Mouse (Mus musculus) forebrain, postnatal 0 days (tissue): Measurements from ENCODE around the gene Olfr734. TPM values are rescaled to one million over a fixed set of nuclear protein-coding genes. Genes with fewer than 3 reads are reported as not detected.

Source experiments
- ATAC-seq: fragments of 200-750 bp; cut with Nextera tagmentation; 2 replicates; pipeline ENCODE4 v1.8.0; 2017; ENCODE audit warnings: mild to moderate bottlenecking, moderate library complexity
- DNase-seq: peaks from one replicate; pipeline ENCODE4 v3.0.0-alpha.2; 2015
- H3K27ac ChIP-seq: fragments of 300-500 bp; sonication (generic); 2 replicates; pipeline ENCODE4 v1.5.1; 2014; ENCODE audit warnings: low read depth, mild to moderate bottlenecking, antibody characterized with exemption, low read length, moderate library complexity, mixed read lengths
- H3K27me3 ChIP-seq: fragments of 300-500 bp; sonication (generic); 2 replicates; pipeline ENCODE4 v1.6.1; 2014; ENCODE audit warnings: mild to moderate bottlenecking, low read length, mixed read lengths; ENCODE audit not compliant: insufficient read depth
- H3K36me3 ChIP-seq: fragments of 300-500 bp; sonication (generic); 2 replicates; pipeline ENCODE4 v1.6.1; 2014; ENCODE audit warnings: mild to moderate bottlenecking, moderate library complexity; ENCODE audit not compliant: insufficient read depth
- H3K4me1 ChIP-seq: fragments of 300-500 bp; sonication (generic); 2 replicates; pipeline ENCODE4 v1.6.1; 2014; ENCODE audit warnings: antibody characterized with exemption; ENCODE audit not compliant: insufficient read depth
- H3K4me2 ChIP-seq: fragments of 300-500 bp; sonication (generic); 2 replicates; pipeline ENCODE4 v1.6.1; 2014; ENCODE audit warnings: low read depth, mild to moderate bottlenecking, moderate library complexity
- H3K4me3 ChIP-seq: fragments of 300-500 bp; sonication (generic); 2 replicates; pipeline ENCODE4 v1.5.1; 2014; ENCODE audit warnings: low read depth, low read length, mixed read lengths
- H3K9ac ChIP-seq: fragments of 300-500 bp; sonication (generic); 2 replicates; pipeline ENCODE4 v1.6.1; 2014; ENCODE audit warnings: mild to moderate bottlenecking
- H3K9me3 ChIP-seq: fragments of 300-500 bp; sonication (generic); 2 replicates; pipeline ENCODE4 v1.6.1; 2016; ENCODE audit warnings: low read length
- CTCF ChIP-seq: sonication (generic); IDR thresholded peaks from 2 replicates; pipeline ENCODE4 v1.5.1; 2016; ENCODE audit warnings: antibody characterized with exemption, control low read depth, low read depth
- WGBS: fragments of 180-500 bp; shearing (Covaris S2); extraction: QIAGEN DNeasy Blood & Tissue Kit; methylation state at CpG from one replicate; pipeline ENCODE4 v1.1.7; 2014; 5-methylcytosine and 5-hydroxymethylcytosine counted together
- polyA plus RNA-seq: library from polyadenylated mRNA; unstranded; fragments of >200 nt; fragmentation: Nextera tagmentation; extraction: Ambion mirVana; gene quantifications from 2 replicates; pipeline ENCODE4 v1.2.1, GENCODE M21; 2015
- total RNA-seq: library from RNA; depleted of rRNA; stranded (reverse); fragments of >200 nt; gene quantifications from 2 replicates; pipeline ENCODE4 v1.2.3, GENCODE M21; 2014; rRNA removed

Gene Olfr734
- not detected in 2 replicates for total RNA-seq
- not detected in 2 replicates for polyA plus RNA-seq

- no peak for TF ChIP-seq CTCF
- Histone ChIP-seq H3K9me3 (no peaks in the 10 kb centered on the region), H3K4me3 (no peak within 1 kb of the TSS), H3K4me2 (no peak within 1 kb of the TSS), H3K9ac (no peak within 1 kb of the TSS), H3K36me3 (no peaks in the 10 kb centered on the region), H3K27me3 (no peaks in the 10 kb centered on the region), H3K27ac (no peak within 1 kb of the TSS), H3K4me1 (no peaks in the 10 kb centered on the region)
- DNase-seq (no peak), ATAC-seq (no peak)
- 66% methylated on average over 1 of the region's 1 CpGs for WGBS
These were observed at the start of gene Olfr734 for GRCm38 (mm10) chr14:50326661-50327060. Olfr734 (minus strand) TSS chr14:50326761.

- Histone ChIP-seq H3K9me3 (no peaks in the 10 kb centered on the region), H3K27ac (no peak overlapping the region), H3K36me3 (no peaks in the 10 kb centered on the region), H3K4me2 (no peak overlapping the region), H3K4me1 (no peaks in the 10 kb centered on the region), H3K4me3 (no peak overlapping the region), H3K9ac (no peak overlapping the region), H3K27me3 (no peaks in the 10 kb centered on the region)
- ATAC-seq (no peak), DNase-seq (no peak)
- WGBS, result 83% methylated on average over 2 of the region's 2 CpGs
- no peak for TF ChIP-seq CTCF
These were observed 37.0 kb upstream of the Olfr734 start for GRCm38 (mm10) chr14:50363561-50363960.

- ATAC-seq (no peak), DNase-seq (no peak)
- Histone ChIP-seq H3K27me3 (no peaks in the 10 kb centered on the region), H3K4me3 (no peak overlapping the region), H3K36me3 (no peaks in the 10 kb centered on the region), H3K27ac (no peak overlapping the region), H3K9me3 (no peaks in the 10 kb centered on the region), H3K4me2 (no peak overlapping the region), H3K4me1 (no peaks in the 10 kb centered on the region), H3K9ac (no peak overlapping the region)
- WGBS, result 86% methylated on average over 3 of the region's 3 CpGs
- no peak for TF ChIP-seq CTCF
These were observed 33.9 kb upstream of the Olfr734 start for GRCm38 (mm10) chr14:50360480-50360879.

- Histone ChIP-seq H3K4me2 (no peak within 1 kb of the TSS), H3K4me1 (no peaks in the 10 kb centered on the region), H3K9me3 (no peaks in the 10 kb centered on the region), H3K4me3 (no peak within 1 kb of the TSS), H3K36me3 (no peaks in the 10 kb centered on the region), H3K27me3 (no peaks in the 10 kb centered on the region), H3K9ac (no peak within 1 kb of the TSS), H3K27ac (no peak within 1 kb of the TSS)
- no peak for TF ChIP-seq CTCF
- 86% methylated on average over 2 of the region's 2 CpGs for WGBS
- ATAC-seq (no peak), DNase-seq (no peak)
These were observed 31.0 kb upstream of the Olfr734 start, which contains the start of gene Tlr11 for GRCm38 (mm10) chr14:50357593-50357992. Tlr11 (plus strand) TSS chr14:50357914.

DNA sequence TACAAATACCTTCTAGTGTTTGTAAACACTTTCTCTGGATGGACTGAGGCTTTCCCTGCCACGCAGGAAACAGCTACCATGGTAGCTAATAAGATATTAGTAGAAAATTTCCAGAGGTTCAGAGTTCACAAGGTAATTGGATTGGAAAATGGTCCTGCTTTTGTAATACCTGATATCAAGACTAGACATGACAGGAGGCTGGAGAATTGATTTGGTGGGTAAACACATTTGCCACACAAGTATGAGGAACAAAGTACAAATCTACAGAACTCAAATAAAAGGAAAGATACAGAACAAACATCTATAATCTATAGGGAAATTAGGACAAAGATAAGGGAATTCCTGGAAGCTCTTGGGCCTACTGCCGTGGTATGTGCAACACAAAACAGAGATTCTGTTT is 30.2 kb upstream of the Olfr734 start:
- H3K9me3 ChIP-seq, result no peaks in the 10 kb centered on the region
- H3K4me2 ChIP-seq, result no peak overlapping the region
- H3K4me1 ChIP-seq, result no peaks in the 10 kb centered on the region
- no peaks in the 10 kb centered on the region for H3K27me3 ChIP-seq
- no peak overlapping the region for H3K27ac ChIP-seq
- ATAC-seq (no peak), DNase-seq (no peak)
- no peaks in the 10 kb centered on the region for H3K36me3 ChIP-seq
- TF ChIP-seq CTCF, result no peak
- 80% methylated on average over 2 of the region's 2 CpGs for WGBS
- H3K4me3 ChIP-seq, result no peak overlapping the region
- no peak overlapping the region for H3K9ac ChIP-seq

- no peak for DNase-seq
These were observed 25.9 kb upstream of the Olfr734 start for GRCm38 (mm10) chr14:50352438-50352837.

DNA sequence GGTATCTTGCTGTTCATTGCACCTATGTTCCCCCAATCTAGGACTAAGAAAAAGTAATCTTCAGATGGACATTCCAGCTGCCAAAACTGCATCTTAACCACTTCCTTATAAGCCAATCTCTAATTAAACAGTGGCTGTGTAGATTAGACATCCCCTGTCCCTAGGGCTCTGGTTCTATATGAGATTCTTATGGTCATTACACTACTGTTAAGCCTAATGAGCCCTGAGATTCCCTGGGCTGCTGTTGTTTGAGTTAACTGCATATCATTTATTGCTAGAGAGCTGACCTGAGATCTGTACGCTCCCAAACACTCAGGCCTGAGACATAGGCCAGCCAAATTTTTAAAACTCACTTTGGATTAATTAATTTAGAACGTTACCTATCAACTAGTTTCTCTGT is 22.2 kb upstream of the Olfr734 start, which contains the start of gene Olfr735:
Gene Olfr735, minus strand, starts transcription at position 77 of the 400 bp plus-strand sequence.
- Histone ChIP-seq H3K36me3 (no peaks in the 10 kb centered on the region), H3K9me3 (no peaks in the 10 kb centered on the region), H3K4me3 (no peak within 1 kb of the TSS), H3K9ac (no peak within 1 kb of the TSS), H3K27me3 (no peaks in the 10 kb centered on the region), H3K27ac (no peak within 1 kb of the TSS), H3K4me1 (no peaks in the 10 kb centered on the region), H3K4me2 (no peak within 1 kb of the TSS)
- TF ChIP-seq CTCF, result no peak
- ATAC-seq (no peak), DNase-seq (no peak)
- WGBS, result 83% methylated on average over 2 of the region's 2 CpGs

More at GRCm38 (mm10) chr14:50352438-50352837, 25.9 kb upstream of the Olfr734 start:
- 32% methylated on average over 3 of the region's 3 CpGs for WGBS
- Histone ChIP-seq H3K4me2 (no peak overlapping the region), H3K4me1 (no peaks in the 10 kb centered on the region), H3K9ac (no peak overlapping the region), H3K4me3 (no peak overlapping the region), H3K9me3 (no peaks in the 10 kb centered on the region), H3K27ac (no peak overlapping the region), H3K27me3 (no peaks in the 10 kb centered on the region), H3K36me3 (no peaks in the 10 kb centered on the region)
- TF ChIP-seq CTCF, result peak; percentile 11; the same call in 1 of the 2 replicates
- no peak for ATAC-seq
